Mouse (Mus musculus): Measurements from ENCODE around the gene Ndufv1.
"Not testable (repeated sequence)": the region's sequence is repeated elsewhere in the genome, so short reads cannot be mapped to it uniquely, and the experiment has no call there.

Ndufv1 gene

GRCm38 (mm10) chr19:4012432-4013022 lies at the start of gene Ndufv1:
Gene Ndufv1 (minus strand): TSS chr19:4012806.
- peak; percentile 99 for ATAC-seq (ENCODE audit: low TSS enrichment)

DNA sequence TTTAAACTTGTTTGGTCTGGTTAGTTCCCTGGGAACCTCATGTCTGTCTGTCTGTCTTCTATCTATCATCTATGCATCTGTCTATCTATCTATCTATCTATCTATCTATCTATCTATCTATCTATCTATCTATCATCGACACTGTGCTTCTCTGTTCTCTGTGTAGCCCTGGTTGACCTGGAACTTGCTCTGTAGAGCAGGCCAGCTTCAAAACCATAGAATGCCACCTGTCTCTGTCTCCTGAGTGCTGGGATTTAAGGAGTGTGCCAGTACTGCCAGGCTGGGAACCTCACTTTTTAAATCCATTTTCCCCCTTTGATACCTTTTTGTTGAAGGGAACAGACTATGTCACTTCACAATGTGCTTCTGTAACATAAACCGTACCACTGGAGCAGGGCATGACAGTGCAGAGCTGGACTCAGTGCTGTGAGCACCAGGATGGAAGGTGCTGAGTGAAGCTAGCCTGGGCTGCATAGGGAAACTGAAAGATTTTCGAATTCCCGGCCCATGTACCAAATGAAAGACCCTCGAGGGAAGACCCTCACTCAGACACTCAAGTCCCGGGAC lies 48.4 kb upstream of the Ndufv1 start:
- ATAC-seq (ENCODE audit: low TSS enrichment): no peak

- ATAC-seq (ENCODE audit: low TSS enrichment): not testable (repeated sequence)
Observed at GRCm38 (mm10) chr19:4060044-4060898, 47.7 kb upstream of the Ndufv1 start.

GRCm38 (mm10) chr19:4059069-4059740 lies 46.6 kb upstream of the Ndufv1 start, which contains the start of gene Gstp3:
Gene Gstp3 (minus strand): TSS chr19:4059569.
- ATAC-seq (ENCODE audit: low TSS enrichment): no peak

GRCm38 (mm10) chr19:4058581-4058980 lies 46.0 kb upstream of the Ndufv1 start:
- ATAC-seq (ENCODE audit: low TSS enrichment): no peak

GRCm38 (mm10) chr19:4057962-4058361 lies 45.4 kb upstream of the Ndufv1 start:
- no peak for ATAC-seq (ENCODE audit: low TSS enrichment)

GRCm38 (mm10) chr19:4057389-4057788 lies 44.8 kb upstream of the Ndufv1 start:
- no peak for ATAC-seq (ENCODE audit: low TSS enrichment)

GRCm38 (mm10) chr19:4056727-4057126 lies 44.1 kb upstream of the Ndufv1 start:
- ATAC-seq (ENCODE audit: low TSS enrichment): no peak

- no peak for ATAC-seq (ENCODE audit: low TSS enrichment)
Observed at GRCm38 (mm10) chr19:4055947-4056693, 43.5 kb upstream of the Ndufv1 start.

GRCm38 (mm10) chr19:4055216-4055946 lies 42.8 kb upstream of the Ndufv1 start:
- ATAC-seq (ENCODE audit: low TSS enrichment): no peak

GRCm38 (mm10) chr19:4054613-4055012 lies 42.0 kb upstream of the Ndufv1 start:
- ATAC-seq (ENCODE audit: low TSS enrichment): no peak

DNA sequence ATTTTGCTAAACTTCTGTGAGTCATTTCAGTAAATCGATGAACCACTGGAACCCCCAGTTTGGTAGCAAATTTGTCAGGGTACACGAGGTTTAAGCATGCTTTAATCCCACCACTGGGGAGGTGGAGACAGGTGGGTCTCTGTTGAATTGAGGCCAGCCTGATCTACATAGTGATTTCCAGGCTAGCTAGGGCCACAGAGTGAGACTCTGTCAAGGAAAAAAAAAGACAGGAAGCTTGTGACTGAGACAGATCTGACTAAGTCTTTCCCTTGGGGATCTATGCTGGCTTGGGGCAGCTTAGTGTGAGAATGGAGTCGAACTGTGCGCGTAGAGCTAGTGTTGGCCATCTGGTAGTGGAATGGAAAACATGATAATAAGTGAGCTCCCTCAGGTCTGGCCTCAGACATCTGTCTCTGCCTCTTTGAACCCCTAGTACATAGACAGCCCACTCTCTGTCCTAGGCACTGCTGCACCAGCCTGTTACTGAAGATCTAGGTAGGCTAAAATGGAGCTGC lies 40.0 kb upstream of the Ndufv1 start:
- no peak for ATAC-seq (ENCODE audit: low TSS enrichment)

DNA sequence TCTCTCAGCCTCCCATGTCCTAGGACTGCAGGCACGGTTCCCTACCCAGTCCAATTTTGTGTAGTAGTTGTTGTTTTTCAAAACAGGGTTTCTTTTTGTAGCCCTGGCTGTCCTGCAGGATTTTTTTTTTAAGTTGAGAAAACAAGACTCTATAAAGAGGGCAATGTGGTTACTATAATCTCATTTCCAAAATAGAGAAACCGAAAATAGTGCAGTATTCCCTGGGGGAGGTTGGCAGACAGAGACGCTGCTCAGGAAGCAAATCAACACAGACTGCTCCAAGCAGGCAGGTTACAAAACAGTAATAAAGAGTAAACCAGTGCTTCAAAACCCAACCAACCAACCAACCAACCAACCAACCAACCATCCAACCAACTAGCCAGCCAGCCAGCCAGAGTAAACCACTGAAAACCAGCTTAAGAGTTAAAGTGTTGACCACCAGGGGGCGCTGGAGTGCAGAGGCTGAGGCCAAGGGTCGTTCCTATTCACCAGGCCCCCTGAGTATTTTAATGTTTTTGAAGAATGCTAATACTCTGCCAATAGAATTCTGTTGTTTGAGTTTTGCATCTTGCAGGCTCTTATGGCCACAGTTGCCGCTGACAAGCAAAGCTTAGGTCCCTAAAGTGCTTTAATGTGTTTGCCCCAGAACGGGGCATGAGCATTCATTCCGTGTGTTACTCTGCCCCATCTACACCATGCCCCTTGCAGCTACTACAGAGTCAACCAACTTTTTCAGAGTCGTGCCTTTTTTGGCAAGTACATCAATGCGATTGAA lies 39.3 kb upstream of the Ndufv1 start:
- ATAC-seq (ENCODE audit: low TSS enrichment): no peak

- ATAC-seq (ENCODE audit: low TSS enrichment): no peak
Observed at GRCm38 (mm10) chr19:4051016-4051415, 38.4 kb upstream of the Ndufv1 start.

- not testable (repeated sequence) for ATAC-seq (ENCODE audit: low TSS enrichment)
Observed at GRCm38 (mm10) chr19:4049069-4049468, 36.5 kb upstream of the Ndufv1 start.

- no peak for ATAC-seq (ENCODE audit: low TSS enrichment)
Observed at GRCm38 (mm10) chr19:4047859-4048258, 35.3 kb upstream of the Ndufv1 start.

- no peak for ATAC-seq (ENCODE audit: low TSS enrichment)
Observed at GRCm38 (mm10) chr19:4046866-4047254, 34.3 kb upstream of the Ndufv1 start.

DNA sequence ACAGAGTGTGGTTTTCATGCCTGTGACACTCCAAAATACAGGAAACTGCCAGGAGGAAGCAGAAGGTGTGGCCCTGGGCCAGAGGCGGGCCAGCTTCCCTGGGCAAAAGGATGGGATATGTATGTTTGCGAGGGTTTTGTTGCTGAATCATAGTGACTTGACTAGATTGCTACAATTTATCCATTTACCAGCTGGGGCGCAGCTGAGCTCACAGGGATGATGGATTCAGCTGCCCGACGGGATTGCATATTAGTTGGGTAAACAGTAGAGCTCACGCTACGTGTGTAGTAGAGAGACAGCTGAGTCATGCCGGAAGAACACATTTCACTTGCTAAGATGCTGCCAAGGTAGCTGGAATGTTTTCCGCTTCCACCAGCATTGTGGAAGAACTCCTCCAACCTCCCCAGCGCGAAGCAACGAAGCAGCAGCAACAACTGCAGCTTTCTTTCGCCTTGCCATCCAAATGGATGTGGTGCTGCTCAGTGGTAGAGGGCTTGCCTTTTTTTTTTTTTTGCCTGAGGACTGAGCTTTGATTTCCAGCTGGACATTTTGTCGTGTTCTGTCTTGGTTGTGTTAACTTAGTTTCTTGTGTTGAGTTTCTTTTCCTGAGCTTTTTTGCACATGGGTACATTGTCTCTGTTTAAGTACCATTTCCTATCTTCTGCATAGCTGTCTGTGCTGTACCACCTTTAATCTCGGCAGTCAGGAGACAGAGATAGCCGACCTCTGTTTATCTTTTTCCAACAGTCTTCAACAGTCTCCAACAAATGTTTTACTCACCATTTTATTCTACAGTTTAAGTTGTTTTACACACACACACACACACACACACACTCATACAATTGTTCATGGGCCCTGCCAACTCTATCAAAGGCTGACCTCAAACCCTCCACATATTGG lies 33.6 kb upstream of the Ndufv1 start, which contains the start of gene Gstp2:
Gene Gstp2 (minus strand): TSS at position 58 of the 900 bp plus-strand sequence.
- ATAC-seq (ENCODE audit: low TSS enrichment): peak; percentile 97

GRCm38 (mm10) chr19:4044109-4044508 lies 31.5 kb upstream of the Ndufv1 start:
- ATAC-seq (ENCODE audit: low TSS enrichment): not testable (repeated sequence)

Measured in frontal cortex, adult (tissue).